Mouse (Mus musculus): ENCODE results near the gene Ccne1.

DNA sequence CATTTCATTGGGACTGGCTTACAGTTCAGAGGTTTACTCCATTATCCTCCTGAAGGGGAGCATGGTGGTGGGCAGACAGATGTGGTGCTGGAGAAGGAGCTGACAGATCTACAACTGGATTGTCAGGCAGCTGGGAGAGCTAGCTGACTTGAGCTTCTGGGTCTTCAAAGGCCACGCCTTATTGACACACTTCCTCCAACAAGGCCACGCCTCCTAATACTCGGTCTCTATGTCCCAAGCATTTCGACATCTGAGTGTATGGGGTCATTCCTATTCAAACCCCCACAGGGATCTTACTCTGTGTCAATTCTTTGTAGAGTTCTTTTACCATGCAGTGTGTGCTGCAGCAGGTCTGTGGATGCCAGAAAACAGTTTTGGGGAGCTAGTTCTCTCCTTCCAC lies 42.9 kb downstream of the Ccne1 start:
- TF ChIP-seq E2F4 (IDR thresholded peaks at IDR 0.05; ENCODE audit: borderline replicate concordance, low read depth, low read length) (no peak), ZC3H11A (IDR thresholded peaks at IDR 0.05; ENCODE audit: low read depth, low read length) (no peak), CTCF (IDR thresholded peaks at IDR 0.05 in 2 of 3, conservative IDR thresholded peaks at IDR 0.05 in 1 of 3; ENCODE audit: control insufficient read depth in 1 of 3, insufficient read depth in 1 of 3, low read depth in 2 of 3, low read length in 3 of 3, poor library complexity in 1 of 3, severe bottlenecking in 1 of 3) (no peak), EP300 (IDR thresholded peaks at IDR 0.05; ENCODE audit: low read depth in 1 of 2, low read length in 2 of 2) (no peak), NRF1 (IDR thresholded peaks at IDR 0.05; ENCODE audit: insufficient read depth, low read depth, low read length, poor library complexity, severe bottlenecking) (no peak), POLR2AphosphoS5 (IDR thresholded peaks at IDR 0.05; ENCODE audit: borderline replicate concordance, low read depth, low read length) (no peak), POLR2A (IDR thresholded peaks at IDR 0.05; ENCODE audit: control insufficient read depth in 1 of 2, insufficient read depth in 1 of 2, low read depth in 1 of 2, low read length in 2 of 2, poor library complexity in 1 of 2) (peak in 1 of 2 experiments; percentile 41; a peak in 1 of 4 replicates), RCOR1 (IDR thresholded peaks at IDR 0.05; ENCODE audit: low read depth, low read length) (no peak), KAT2A (conservative IDR thresholded peaks at IDR 0.05; ENCODE audit: low read depth, low read length) (no peak), TAL1 (IDR thresholded peaks at IDR 0.05; ENCODE audit: low read length) (no peak), ETS1 (IDR thresholded peaks at IDR 0.05; ENCODE audit: low read depth, low read length) (no peak), ZNF384 (IDR thresholded peaks at IDR 0.05; ENCODE audit: low read depth, low read length) (no peak), HCFC1 (IDR thresholded peaks at IDR 0.05; ENCODE audit: low read depth, low read length) (no peak)

All from MEL (cell line).